ENCODE assay signal across 14 mouse cellular contexts in genomic region chr16:23235173-23235694, GRCm38 (mm10).
"Had no signal": no experiment of that assay in that cellular context is flagged by ENCODE, and none has a peak within 500 bp of the region (broad histone marks: within the 10 kb centered on the region; RNA-seq: fewer than 3 reads in every experiment).

No protein-coding gene starts in this region.

- H3K4me3 ChIP-seq: layer of hippocampus, adult 2 months; limb, embryonic 12.5 days; midbrain, embryonic 15.5 days; neural tube, embryonic 12.5 days had no signal

- ATAC-seq: lung, postnatal 0 days; midbrain, embryonic 15.5 days had no signal

- DNase-seq: kidney, adult 18-20 months; kidney, postnatal 10 days; kidney, postnatal 4 days; liver; lung, adult 2 months; lung, postnatal 36 days; right cerebral cortex, adult 18-20 months; thymus, postnatal 4 days had no signal

- H3K27ac ChIP-seq: layer of hippocampus, adult 2 months; limb, embryonic 12.5 days; liver, embryonic 14.5 days; midbrain, embryonic 15.5 days; neural tube, embryonic 12.5 days had no signal

- H3K27me3 ChIP-seq: limb, embryonic 12.5 days; midbrain, embryonic 15.5 days; neural tube, embryonic 12.5 days had no signal
